Comparison of ENCODE assay signal across 10 mouse cellular contexts in genomic region chr4:138543177-138543576, GRCm38 (mm10).
A peak's percentile ranks its signal among the peaks of the same experiment; 100 is the strongest.
DNase-seq lines count a peak whose midpoint lies in the region; ATAC-seq and TF ChIP-seq lines count a peak whose summit lies in the region.
"Had no signal": no experiment of that assay in that cellular context is flagged by ENCODE, and none has a peak within 500 bp of the region (broad histone marks: within the 10 kb centered on the region; RNA-seq: fewer than 3 reads in every experiment).

No protein-coding gene starts in this region.

- H3K4me3 ChIP-seq in intestine, embryonic 14.5 days (ENCODE audit: low read depth, low read length) = no peak overlapping the region
- H3K4me3 ChIP-seq in intestine, postnatal 0 days (ENCODE audit: low read depth, low read length) = no peak overlapping the region
- no peak overlapping the region for H3K4me3 ChIP-seq in kidney, adult 2 months (ENCODE audit: insufficient read depth, low read depth, low read length)
- no peak overlapping the region for H3K4me3 ChIP-seq in lung, postnatal 0 days (ENCODE audit: low read depth, low read length)
- H3K4me3 ChIP-seq: erythroblast, embryonic 14.5 days had no signal

- H3K27me3 ChIP-seq in intestine, embryonic 14.5 days (replicated peaks; ENCODE audit: control insufficient read depth, insufficient read depth, low read length) = no peaks in the 10 kb centered on the region
- H3K27me3 ChIP-seq in intestine, postnatal 0 days (replicated peaks; ENCODE audit: control insufficient read depth, insufficient read depth, low read length) = no peaks in the 10 kb centered on the region
- H3K27me3 ChIP-seq in kidney, adult 2 months (replicated peaks; ENCODE audit: control insufficient read depth, insufficient read depth, low read length) = no peaks in the 10 kb centered on the region
- H3K27me3 ChIP-seq in lung, postnatal 0 days (replicated peaks; ENCODE audit: insufficient read depth, low read length) = no peaks in the 10 kb centered on the region
- H3K27me3 ChIP-seq: Patski had no signal

- H3K9ac ChIP-seq in intestine, embryonic 14.5 days (ENCODE audit: low read length) = no peak overlapping the region
- H3K9ac ChIP-seq in intestine, postnatal 0 days (ENCODE audit: low read depth, low read length) = no peak overlapping the region
- no peak overlapping the region for H3K9ac ChIP-seq in lung, postnatal 0 days (replicated peaks; ENCODE audit: low read depth)

- no peak for TF ChIP-seq POLR2A in kidney, adult 2 months (IDR thresholded peaks at IDR 0.05; ENCODE audit: low read depth, low read length)

- no peaks in the 10 kb centered on the region for H3K9me3 ChIP-seq in intestine, embryonic 14.5 days (ENCODE audit: control insufficient read depth, low read length)
- H3K9me3 ChIP-seq in intestine, postnatal 0 days (ENCODE audit: control insufficient read depth) = no peaks in the 10 kb centered on the region
- no peaks in the 10 kb centered on the region for H3K9me3 ChIP-seq in lung, postnatal 0 days (ENCODE audit: low read length)

- H3K36me3 ChIP-seq in intestine, embryonic 14.5 days (ENCODE audit: control insufficient read depth, insufficient read depth, low read length) = no peaks in the 10 kb centered on the region
- no peaks in the 10 kb centered on the region for H3K36me3 ChIP-seq in intestine, postnatal 0 days (ENCODE audit: control insufficient read depth, insufficient read depth)
- H3K36me3 ChIP-seq in kidney, adult 2 months (ENCODE audit: control insufficient read depth, insufficient read depth, low read length) = no peaks in the 10 kb centered on the region
- no peaks in the 10 kb centered on the region for H3K36me3 ChIP-seq in lung, postnatal 0 days (ENCODE audit: insufficient read depth, low read length)

- H3K27ac ChIP-seq in intestine, embryonic 14.5 days (ENCODE audit: low read depth) = peak overlapping the region; percentile 57; the same call in 1 of the 2 replicates
- no peak overlapping the region for H3K27ac ChIP-seq in intestine, postnatal 0 days (ENCODE audit: low read depth, low read length)
- no peak overlapping the region for H3K27ac ChIP-seq in kidney, adult 2 months (ENCODE audit: insufficient read depth, low read depth, low read length)
- no peak overlapping the region for H3K27ac ChIP-seq in lung, postnatal 0 days (ENCODE audit: low read length)

- H3K4me1 ChIP-seq in intestine, embryonic 14.5 days (replicated peaks; ENCODE audit: control insufficient read depth, insufficient read depth, low read length) = peaks cover 15% of the 10 kb centered on the region
- H3K4me1 ChIP-seq in intestine, postnatal 0 days (replicated peaks; ENCODE audit: control insufficient read depth, insufficient read depth, low read length) = no peaks in the 10 kb centered on the region
- no peaks in the 10 kb centered on the region for H3K4me1 ChIP-seq in kidney, adult 2 months (ENCODE audit: control insufficient read depth, insufficient read depth, low read length)
- no peaks in the 10 kb centered on the region for H3K4me1 ChIP-seq in lung, postnatal 0 days (ENCODE audit: insufficient read depth, low read depth, low read length)

- no peak for TF ChIP-seq EP300 in lung, postnatal 0 days (IDR thresholded peaks at IDR 0.05)

- peak; percentile 75 for DNase-seq in intestine, embryonic 14.5 days (ENCODE audit: low spot score)
- peak; percentile 75 to 86 for DNase-seq in frontal cortex, postnatal 36 days (ENCODE audit: low spot score in 2 of 2)
- peak; percentile 52 for DNase-seq in kidney, adult 2 months
- peak; percentile 66 for DNase-seq in lung, postnatal 0 days (ENCODE audit: low spot score)
- no peak for DNase-seq in spleen, postnatal 14 days (ENCODE audit: low spot score in 2 of 2)
- DNase-seq in cerebellum, adult 9-11 months = no peak

- 33% methylated on average over 11 of the region's 12 CpGs for WGBS in intestine, embryonic 14.5 days
- 55% methylated on average over 12 of the region's 12 CpGs for WGBS in intestine, postnatal 0 days
- WGBS in kidney, adult 2 months = 30% methylated on average over 12 of the region's 12 CpGs
- 25% methylated on average over 12 of the region's 12 CpGs for WGBS in lung, postnatal 0 days

- no peak overlapping the region for H3K4me2 ChIP-seq in intestine, embryonic 14.5 days (ENCODE audit: low read length)
- H3K4me2 ChIP-seq in intestine, postnatal 0 days (replicated peaks; ENCODE audit: low read depth) = no peak overlapping the region
- H3K4me2 ChIP-seq in lung, postnatal 0 days (replicated peaks; ENCODE audit: low read depth, low read length) = no peak overlapping the region

- ATAC-seq in intestine, embryonic 14.5 days (replicated peaks; ENCODE audit: low FRiP score, low TSS enrichment, low read depth) = peak; percentile 56; the same call in 1 of the 2 replicates
- ATAC-seq in intestine, postnatal 0 days = no peak
- peak; percentile 30; the same call in 1 of the 2 replicates for ATAC-seq in lung, postnatal 0 days
- no peak for ATAC-seq in CD4-positive, CD25-positive, alpha-beta regulatory T cell, adult 4 months
- ATAC-seq: Patski had no signal

- no peak for TF ChIP-seq CTCF in intestine, postnatal 0 days (IDR thresholded peaks at IDR 0.05; ENCODE audit: low read depth)
- no peak for TF ChIP-seq CTCF in kidney, adult 2 months (conservative IDR thresholded peaks at IDR 0.05; ENCODE audit: insufficient read depth, insufficient read length, low read depth, low read length)
- TF ChIP-seq CTCF in lung, postnatal 0 days (IDR thresholded peaks at IDR 0.05) = no peak

Comparison
In these comparisons a context has a peak if more than half of its experiments do, and no peak if none do; other contexts are left out.
1. ATAC-seq: peak in intestine, embryonic 14.5 days (single experiment) and lung, postnatal 0 days (single experiment); none in intestine, postnatal 0 days (single experiment) and CD4-positive, CD25-positive, alpha-beta regulatory T cell, adult 4 months (single experiment).
2. DNase-seq: peak in intestine, embryonic 14.5 days (single experiment), frontal cortex, postnatal 36 days (2 of 2), kidney, adult 2 months (single experiment) and lung, postnatal 0 days (single experiment); none in spleen, postnatal 14 days (0 of 2) and cerebellum, adult 9-11 months (single experiment).